Mouse (Mus musculus) forebrain, postnatal 0 days (tissue): Measurements from ENCODE around the gene Xpo4. TPM values are rescaled to one million over a fixed set of nuclear protein-coding genes. Genes with fewer than 3 reads are reported as not detected.

Experiments
- ATAC-seq: fragments of 200-750 bp; cut with Nextera tagmentation; 2 replicates; pipeline ENCODE4 v1.8.0; 2017; ENCODE audit warnings: mild to moderate bottlenecking, moderate library complexity
- DNase-seq: peaks from one replicate; pipeline ENCODE4 v3.0.0-alpha.2; 2015
- H3K27ac ChIP-seq: fragments of 300-500 bp; sonication (generic); 2 replicates; pipeline ENCODE4 v1.5.1; 2014; ENCODE audit warnings: low read depth, mild to moderate bottlenecking, antibody characterized with exemption, low read length, moderate library complexity, mixed read lengths
- H3K27me3 ChIP-seq: fragments of 300-500 bp; sonication (generic); 2 replicates; pipeline ENCODE4 v1.6.1; 2014; ENCODE audit warnings: mild to moderate bottlenecking, low read length, mixed read lengths; ENCODE audit not compliant: insufficient read depth
- H3K36me3 ChIP-seq: fragments of 300-500 bp; sonication (generic); 2 replicates; pipeline ENCODE4 v1.6.1; 2014; ENCODE audit warnings: mild to moderate bottlenecking, moderate library complexity; ENCODE audit not compliant: insufficient read depth
- H3K4me1 ChIP-seq: fragments of 300-500 bp; sonication (generic); 2 replicates; pipeline ENCODE4 v1.6.1; 2014; ENCODE audit warnings: antibody characterized with exemption; ENCODE audit not compliant: insufficient read depth
- H3K4me2 ChIP-seq: fragments of 300-500 bp; sonication (generic); 2 replicates; pipeline ENCODE4 v1.6.1; 2014; ENCODE audit warnings: low read depth, mild to moderate bottlenecking, moderate library complexity
- H3K4me3 ChIP-seq: fragments of 300-500 bp; sonication (generic); 2 replicates; pipeline ENCODE4 v1.5.1; 2014; ENCODE audit warnings: low read depth, low read length, mixed read lengths
- H3K9ac ChIP-seq: fragments of 300-500 bp; sonication (generic); 2 replicates; pipeline ENCODE4 v1.6.1; 2014; ENCODE audit warnings: mild to moderate bottlenecking
- H3K9me3 ChIP-seq: fragments of 300-500 bp; sonication (generic); 2 replicates; pipeline ENCODE4 v1.6.1; 2016; ENCODE audit warnings: low read length
- CTCF ChIP-seq: sonication (generic); IDR thresholded peaks from 2 replicates; pipeline ENCODE4 v1.5.1; 2016; ENCODE audit warnings: antibody characterized with exemption, control low read depth, low read depth
- WGBS: fragments of 180-500 bp; shearing (Covaris S2); extraction: QIAGEN DNeasy Blood & Tissue Kit; methylation state at CpG from one replicate; pipeline ENCODE4 v1.1.7; 2014; 5-methylcytosine and 5-hydroxymethylcytosine counted together
- polyA plus RNA-seq: library from polyadenylated mRNA; unstranded; fragments of >200 nt; fragmentation: Nextera tagmentation; extraction: Ambion mirVana; gene quantifications from 2 replicates; pipeline ENCODE4 v1.2.1, GENCODE M21; 2015
- total RNA-seq: library from RNA; depleted of rRNA; stranded (reverse); fragments of >200 nt; gene quantifications from 2 replicates; pipeline ENCODE4 v1.2.3, GENCODE M21; 2014

The Xpo4 gene
- total and polyA plus RNA-seq, 2 experiments from 2014 or later = 8.5 to 18.9 TPM

DNA sequence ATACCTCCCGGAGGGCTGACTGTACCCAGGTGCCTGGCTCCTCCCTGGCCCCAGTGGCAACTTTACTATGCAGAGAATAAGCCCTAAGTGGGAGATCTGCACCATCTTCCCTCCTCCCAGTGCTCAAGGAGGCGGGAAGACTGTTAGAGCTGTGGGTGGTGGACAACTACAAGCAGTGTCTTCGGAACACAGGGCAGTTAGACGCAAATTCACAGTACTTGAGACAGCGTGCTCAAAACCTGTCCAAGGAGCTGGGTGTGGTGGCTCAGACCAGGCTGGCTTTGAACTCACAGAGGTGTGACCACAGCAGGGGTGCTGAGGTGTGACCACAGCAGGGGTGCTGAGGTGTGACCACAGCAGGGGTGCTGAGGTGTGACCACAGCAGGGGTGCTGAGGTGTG, 110.8 kb downstream of the Xpo4 start:
- peaks cover 4% of the 10 kb centered on the region; the same call in 1 of the 2 replicates for H3K36me3 ChIP-seq
- no peak for ATAC-seq
- no peaks in the 10 kb centered on the region for H3K27me3 ChIP-seq
- H3K4me2 ChIP-seq = no peak overlapping the region
- H3K4me1 ChIP-seq = no peaks in the 10 kb centered on the region
- 96% methylated on average over 5 of the region's 5 CpGs for WGBS
- DNase-seq = no peak
- no peak overlapping the region for H3K9ac ChIP-seq
- H3K4me3 ChIP-seq = no peak overlapping the region
- H3K9me3 ChIP-seq = no peaks in the 10 kb centered on the region
- H3K27ac ChIP-seq = no peak overlapping the region
- no peak for TF ChIP-seq CTCF

DNA sequence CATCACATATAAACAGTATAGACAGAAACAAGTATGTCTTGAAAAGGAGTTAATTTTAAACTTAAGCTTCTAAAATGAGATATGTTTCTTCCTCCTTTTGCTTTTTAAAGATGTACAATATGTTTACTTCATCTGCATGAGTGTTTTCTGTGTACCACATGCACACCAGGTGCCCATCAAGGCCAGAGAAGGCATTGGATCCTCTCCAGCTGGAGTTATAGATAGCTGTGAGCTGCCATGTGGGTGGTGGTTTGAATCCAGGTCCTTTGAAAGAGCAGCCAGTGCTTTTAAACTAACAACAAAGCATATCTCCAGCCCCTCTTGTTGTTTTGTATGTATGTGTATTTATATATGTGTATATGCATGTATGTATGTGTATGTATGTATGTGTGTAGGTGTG, 112.3 kb downstream of the Xpo4 start:
- Histone ChIP-seq H3K9me3 (no peaks in the 10 kb centered on the region), H3K4me2 (no peak overlapping the region), H3K36me3 (peaks cover 8% of the 10 kb centered on the region; the same call in 1 of the 2 replicates), H3K27me3 (no peaks in the 10 kb centered on the region), H3K4me1 (no peaks in the 10 kb centered on the region), H3K9ac (no peak overlapping the region), H3K27ac (no peak overlapping the region), H3K4me3 (no peak overlapping the region)
- no peak for TF ChIP-seq CTCF
- DNase-seq = no peak
- ATAC-seq = no peak

DNA sequence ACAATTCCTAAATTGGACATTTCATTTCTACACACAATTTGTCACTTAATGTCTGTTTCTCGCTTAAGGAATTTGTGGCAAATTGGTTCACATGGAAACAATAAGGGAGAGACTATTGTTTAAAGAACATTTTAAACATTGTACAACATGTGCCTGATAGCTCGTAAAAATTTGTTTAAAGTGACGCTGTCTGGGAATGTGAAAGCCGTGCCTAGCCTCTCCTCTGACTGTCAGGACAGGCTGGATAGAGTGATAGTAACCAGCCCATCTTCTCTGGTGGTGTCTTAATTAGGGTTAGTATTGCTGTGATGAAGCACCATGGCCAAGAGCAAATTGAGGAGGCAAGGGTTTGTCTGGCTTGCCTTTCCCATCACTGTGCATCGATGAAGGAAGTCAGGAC, 118.2 kb downstream of the Xpo4 start:
- ATAC-seq = no peak
- H3K9ac ChIP-seq = no peak overlapping the region
- H3K4me1 ChIP-seq = no peaks in the 10 kb centered on the region

DNA sequence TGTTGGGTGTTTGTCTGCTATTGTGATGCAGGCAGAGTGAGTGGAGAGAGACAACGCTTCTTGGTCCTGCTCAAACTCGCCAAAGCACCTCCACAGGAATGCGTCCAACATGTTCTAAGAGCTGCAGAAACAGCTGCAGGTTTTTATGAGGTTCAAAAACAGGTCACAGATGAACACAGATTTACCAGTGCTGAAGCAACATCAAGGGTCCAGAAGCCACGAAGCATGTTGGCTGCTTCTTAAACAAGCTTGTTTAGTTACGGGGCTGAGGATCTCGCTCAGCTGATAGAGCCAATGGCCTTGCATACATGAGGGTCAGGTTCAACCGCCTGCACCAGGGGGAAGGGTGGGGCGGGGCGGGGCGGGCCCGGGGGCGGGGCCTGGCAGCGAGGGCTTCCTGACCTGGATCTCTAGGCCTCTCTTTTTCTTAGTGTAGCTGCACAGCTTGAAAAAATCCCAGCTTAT, 118.6 kb downstream of the Xpo4 start:
- H3K9me3 ChIP-seq = no peaks in the 10 kb centered on the region
- H3K4me3 ChIP-seq = no peak overlapping the region
- H3K9ac ChIP-seq = no peak overlapping the region
- no peaks in the 10 kb centered on the region for H3K4me1 ChIP-seq
- TF ChIP-seq CTCF = no peak
- ATAC-seq (no peak), DNase-seq (no peak)
- no peak overlapping the region for H3K27ac ChIP-seq
- 33% methylated on average over 13 of the region's 13 CpGs for WGBS
- H3K27me3 ChIP-seq = no peaks in the 10 kb centered on the region
- no peak overlapping the region for H3K4me2 ChIP-seq
- H3K36me3 ChIP-seq = peaks cover 22% of the 10 kb centered on the region

More for the DNA sequence above, 118.2 kb downstream of the Xpo4 start:
- no peaks in the 10 kb centered on the region for H3K27me3 ChIP-seq
- H3K4me2 ChIP-seq = no peak overlapping the region
- WGBS = 83% methylated on average over 5 of the region's 5 CpGs
- H3K36me3 ChIP-seq = peaks cover 22% of the 10 kb centered on the region
- H3K27ac ChIP-seq = no peak overlapping the region
- no peaks in the 10 kb centered on the region for H3K9me3 ChIP-seq
- no peak overlapping the region for H3K4me3 ChIP-seq
- no peak for DNase-seq
- no peak for TF ChIP-seq CTCF

DNA sequence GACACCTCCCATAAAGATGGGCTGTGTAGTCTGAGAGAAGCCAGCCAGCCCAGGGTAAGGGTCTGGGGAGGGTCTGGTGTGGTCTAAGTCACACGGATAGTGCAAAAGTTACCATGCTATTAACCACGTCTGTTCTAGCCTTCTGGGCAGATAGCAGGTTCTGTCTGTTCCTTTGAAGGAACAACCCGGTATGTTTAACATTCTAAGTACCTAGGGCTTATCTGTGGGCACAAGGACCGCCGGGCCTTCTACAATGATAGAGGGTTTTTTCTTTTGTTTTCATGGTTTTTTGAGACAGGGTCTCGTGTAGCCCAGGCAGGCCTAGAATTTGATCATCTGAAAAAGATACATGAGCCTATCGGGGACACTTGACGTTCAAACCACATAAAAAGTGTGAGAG, 119.1 kb downstream of the Xpo4 start:
- Histone ChIP-seq H3K9me3 (no peaks in the 10 kb centered on the region), H3K4me2 (no peak overlapping the region), H3K4me3 (no peak overlapping the region), H3K36me3 (peaks cover 22% of the 10 kb centered on the region), H3K9ac (no peak overlapping the region), H3K4me1 (no peaks in the 10 kb centered on the region), H3K27me3 (no peaks in the 10 kb centered on the region), H3K27ac (no peak overlapping the region)
- 91% methylated on average over 8 of the region's 8 CpGs for WGBS
- TF ChIP-seq CTCF = no peak
- ATAC-seq = no peak
- no peak for DNase-seq

DNA sequence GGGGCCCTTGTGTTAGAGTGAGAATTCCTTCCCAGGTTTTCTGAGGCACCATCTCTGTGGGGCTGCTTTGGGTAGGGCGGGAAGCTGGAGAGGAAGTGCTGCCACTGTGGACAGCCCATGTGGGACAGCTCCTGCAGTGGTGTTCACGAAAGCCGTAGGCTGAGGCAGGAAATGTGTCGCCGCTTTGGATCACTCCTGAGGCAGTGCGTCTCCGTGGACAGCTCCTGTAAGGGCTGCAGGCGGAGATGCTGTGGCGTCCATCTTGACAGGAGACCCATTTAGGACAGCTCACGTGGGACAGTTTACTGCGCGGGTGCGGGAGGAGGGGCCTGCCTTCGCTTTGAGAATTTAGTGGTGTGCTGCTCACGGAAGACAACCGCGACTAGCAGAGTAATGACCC, 119.7 kb downstream of the Xpo4 start:
- Histone ChIP-seq H3K4me3 (no peak overlapping the region), H3K27ac (no peak overlapping the region), H3K4me1 (no peaks in the 10 kb centered on the region), H3K36me3 (peaks cover 22% of the 10 kb centered on the region), H3K9me3 (no peaks in the 10 kb centered on the region), H3K9ac (no peak overlapping the region), H3K27me3 (no peaks in the 10 kb centered on the region), H3K4me2 (no peak overlapping the region)
- no peak for TF ChIP-seq CTCF
- DNase-seq (no peak), ATAC-seq (no peak)
- WGBS = 86% methylated on average over 17 of the region's 17 CpGs

DNA sequence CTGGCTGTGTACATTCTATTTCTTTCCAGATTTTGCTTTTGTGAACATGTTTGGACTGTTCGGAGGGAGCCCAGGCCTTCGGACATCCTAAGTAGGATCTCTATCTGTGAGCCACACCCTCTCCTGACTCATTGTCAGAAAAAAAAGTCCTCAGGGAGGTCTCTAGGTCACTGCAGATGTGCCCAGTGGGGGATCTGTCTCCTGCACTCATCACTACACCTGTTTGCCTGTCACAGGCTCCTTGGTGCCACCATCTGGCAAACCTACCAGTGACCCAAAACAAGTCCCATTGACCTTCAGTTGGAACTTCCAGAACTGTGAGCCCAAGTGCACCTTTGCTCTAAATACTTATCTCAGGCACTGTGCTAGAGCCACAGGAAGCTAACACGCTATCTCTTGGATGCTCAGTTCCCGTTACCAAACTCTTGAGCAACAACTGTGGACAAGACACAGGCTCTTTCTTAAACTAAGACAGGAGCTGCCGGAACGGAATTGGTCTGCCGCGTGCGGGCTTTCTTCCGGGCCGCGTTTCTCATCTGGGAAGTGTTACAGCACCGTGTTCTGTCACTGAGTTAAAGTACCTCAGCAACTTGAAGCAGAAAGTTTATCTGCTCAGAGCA, 121.7 kb downstream of the Xpo4 start:
- Histone ChIP-seq H3K4me2 (no peak overlapping the region), H3K4me3 (no peak overlapping the region), H3K9me3 (no peaks in the 10 kb centered on the region), H3K36me3 (peaks cover 15% of the 10 kb centered on the region), H3K27me3 (no peaks in the 10 kb centered on the region), H3K27ac (no peak overlapping the region), H3K9ac (no peak overlapping the region), H3K4me1 (no peaks in the 10 kb centered on the region)
- no peak for ATAC-seq
- no peak for TF ChIP-seq CTCF
- 93% methylated on average over 13 of the region's 13 CpGs for WGBS
- no peak for DNase-seq
